Mouse (Mus musculus): ENCODE data around the gene Zfp207. TPM values are rescaled to one million over a fixed set of nuclear protein-coding genes. Genes with fewer than 3 reads are reported as not detected.
"Not testable (repeated sequence)": the region's sequence is repeated elsewhere in the genome, so short reads cannot be mapped to it uniquely, and the experiment has no call there.

Gene Zfp207
- polyA plus RNA-seq, 1 experiment from 2014 or later, result 163 TPM

DNA sequence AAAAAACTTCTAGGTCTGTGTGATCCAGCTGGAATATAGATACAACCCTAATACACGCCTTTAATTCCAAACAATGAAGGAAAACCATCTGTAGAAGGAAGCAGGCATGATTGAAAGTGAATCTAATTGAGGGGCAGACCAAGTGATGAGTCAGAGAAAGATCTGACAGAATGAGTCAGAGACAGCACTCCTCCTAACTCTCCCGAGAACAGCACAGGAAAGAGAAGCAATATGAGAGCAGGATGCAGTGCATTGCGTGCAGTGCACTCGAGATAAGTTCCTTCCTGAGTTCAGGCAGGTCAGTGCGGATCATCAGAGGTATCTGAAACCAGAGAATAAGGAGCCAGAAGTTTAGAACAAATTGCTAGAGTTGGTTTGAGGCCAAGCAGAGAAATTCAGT lies 34.0 kb downstream of the Zfp207 start:
- Histone ChIP-seq H3K4me1 (ENCODE audit: control insufficient read depth in 2 of 2, insufficient read depth in 2 of 2, low read length in 2 of 2) (no peaks in the 10 kb centered on the region), H3K36me3 (ENCODE audit: control insufficient read depth, insufficient read depth, low read length) (peaks cover 12% of the 10 kb centered on the region; the same call in 1 of the 2 replicates), H3K4me3 (ENCODE audit: control insufficient read depth in 1 of 2, insufficient read depth in 1 of 2, low read depth in 1 of 2, low read length in 2 of 2) (no peak overlapping the region), H3K27ac (replicated peaks in 1 of 2; ENCODE audit: control insufficient read depth in 1 of 2, insufficient read depth in 1 of 2, low read depth in 2 of 2, low read length in 2 of 2) (no peak overlapping the region), H3K9me3 (ENCODE audit: control insufficient read depth, low read length) (no peaks in the 10 kb centered on the region), H3K27me3 (ENCODE audit: control insufficient read depth, insufficient read depth, low read length) (no peaks in the 10 kb centered on the region), H3K9ac (ENCODE audit: low read length) (no peak overlapping the region), H3K4me2 (ENCODE audit: low read length) (no peak overlapping the region)
- ATAC-seq (ENCODE audit: insufficient number of reproducible peaks, insufficient read depth, low FRiP score, low read depth), result no peak
- 81% methylated on average over 5 of the region's 5 CpGs for WGBS

DNA sequence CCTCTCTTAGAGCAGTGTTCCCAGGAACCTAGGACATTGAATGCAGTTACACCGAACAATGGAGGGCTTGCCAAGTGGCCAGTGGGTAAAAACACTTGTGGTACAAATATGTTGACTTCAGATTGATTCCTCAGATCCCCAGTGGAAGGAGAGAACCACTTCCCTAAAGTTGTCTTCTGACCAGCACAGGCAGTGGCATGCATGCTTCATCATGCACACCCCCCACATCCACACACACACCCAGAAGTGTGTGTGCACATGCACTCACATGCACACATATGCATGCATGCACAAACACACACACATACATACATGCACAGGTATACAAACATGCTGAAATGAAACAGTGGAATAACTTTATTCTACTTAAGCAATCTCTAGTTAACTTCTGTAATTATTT lies 36.7 kb downstream of the Zfp207 start:
- Histone ChIP-seq H3K36me3 (ENCODE audit: control insufficient read depth, insufficient read depth, low read length) (peaks cover 8% of the 10 kb centered on the region; the same call in 1 of the 2 replicates), H3K4me3 (ENCODE audit: control insufficient read depth in 1 of 2, insufficient read depth in 1 of 2, low read depth in 1 of 2, low read length in 2 of 2) (no peak overlapping the region), H3K9ac (ENCODE audit: low read length) (no peak overlapping the region), H3K4me2 (ENCODE audit: low read length) (no peak overlapping the region), H3K9me3 (ENCODE audit: control insufficient read depth, low read length) (no peaks in the 10 kb centered on the region), H3K4me1 (ENCODE audit: control insufficient read depth in 2 of 2, insufficient read depth in 2 of 2, low read length in 2 of 2) (no peaks in the 10 kb centered on the region), H3K27ac (replicated peaks in 1 of 2; ENCODE audit: control insufficient read depth in 1 of 2, insufficient read depth in 1 of 2, low read depth in 2 of 2, low read length in 2 of 2) (no peak overlapping the region), H3K27me3 (ENCODE audit: control insufficient read depth, insufficient read depth, low read length) (no peaks in the 10 kb centered on the region)
- no peak for ATAC-seq (ENCODE audit: insufficient number of reproducible peaks, insufficient read depth, low FRiP score, low read depth)
- WGBS, result 96% methylated on average over 1 of the region's 1 CpGs

DNA sequence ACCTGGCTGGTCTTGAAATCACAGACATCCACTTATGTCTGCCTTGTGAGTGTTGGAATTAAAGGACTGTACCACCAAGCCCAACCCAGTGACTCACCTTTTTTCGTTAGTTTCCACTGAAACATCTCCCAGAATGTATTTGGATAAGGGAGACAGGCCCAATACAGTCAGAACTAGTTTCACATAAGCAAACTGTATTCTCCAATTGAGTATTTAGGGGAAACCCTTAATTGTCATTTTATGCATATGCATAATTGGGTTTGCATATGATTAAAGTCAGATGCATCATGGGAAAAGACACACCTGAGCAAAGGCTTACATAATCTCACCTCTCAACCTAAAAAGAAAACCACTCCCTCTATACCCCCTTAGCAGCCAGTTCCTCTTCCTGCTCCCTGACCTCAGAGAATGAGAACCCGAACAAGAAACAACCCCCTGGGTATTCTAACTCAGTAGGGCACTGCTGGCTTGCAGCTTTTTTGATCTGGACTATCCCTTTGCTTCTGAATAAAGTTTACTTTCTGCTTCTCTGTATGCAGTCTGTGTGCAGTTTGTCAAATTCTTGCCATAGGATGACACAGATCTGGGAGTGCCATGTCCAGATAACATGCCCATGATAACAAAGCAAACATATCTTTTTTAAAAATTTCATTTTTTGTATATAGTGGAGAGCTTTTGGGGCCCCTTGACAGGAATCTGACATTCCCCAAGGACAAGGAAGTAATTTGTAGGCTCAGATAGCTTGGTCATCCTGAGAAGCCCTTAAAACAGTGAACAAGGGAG lies 37.3 kb downstream of the Zfp207 start:
- ATAC-seq (ENCODE audit: insufficient number of reproducible peaks, insufficient read depth, low FRiP score, low read depth), result no peak
- Histone ChIP-seq H3K9me3 (ENCODE audit: control insufficient read depth, low read length) (no peaks in the 10 kb centered on the region), H3K27me3 (ENCODE audit: control insufficient read depth, insufficient read depth, low read length) (no peaks in the 10 kb centered on the region)

DNA sequence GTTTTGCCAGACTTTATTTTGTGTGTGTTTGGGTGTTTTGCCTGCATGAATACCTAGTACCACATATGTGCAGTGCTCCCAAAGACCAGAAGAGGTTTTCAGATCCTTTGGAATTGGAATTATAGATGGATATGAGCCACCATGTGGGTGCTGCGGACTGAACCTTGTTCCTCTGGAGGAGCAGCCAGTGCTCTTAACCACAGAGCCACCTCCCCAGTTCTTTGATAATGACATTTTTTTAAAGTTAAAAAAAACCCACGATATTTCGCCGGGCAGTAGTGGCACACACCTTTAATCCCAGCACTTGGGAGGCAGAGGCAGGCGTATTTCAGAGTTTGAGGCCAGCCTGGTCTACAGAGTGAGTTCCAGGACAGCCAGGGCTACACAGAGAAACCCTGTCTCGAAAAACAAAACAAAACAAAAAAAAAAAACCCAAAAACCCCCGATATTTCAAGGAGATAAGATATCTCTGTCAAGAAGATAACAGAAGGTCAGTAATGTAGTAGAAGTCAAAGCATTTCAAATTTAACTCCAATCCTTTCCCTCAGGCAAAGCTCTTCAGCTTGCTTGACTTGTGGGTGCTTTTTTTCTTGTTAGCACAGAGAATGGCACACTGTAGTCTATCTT lies 38.5 kb downstream of the Zfp207 start:
- Histone ChIP-seq H3K36me3 (ENCODE audit: control insufficient read depth, insufficient read depth, low read length) (no peaks in the 10 kb centered on the region), H3K4me2 (ENCODE audit: low read length) (no peak overlapping the region), H3K4me1 (ENCODE audit: control insufficient read depth in 2 of 2, insufficient read depth in 2 of 2, low read length in 2 of 2) (no peaks in the 10 kb centered on the region), H3K9ac (ENCODE audit: low read length) (no peak overlapping the region), H3K9me3 (ENCODE audit: control insufficient read depth, low read length) (no peaks in the 10 kb centered on the region), H3K27me3 (ENCODE audit: control insufficient read depth, insufficient read depth, low read length) (no peaks in the 10 kb centered on the region), H3K27ac (replicated peaks in 1 of 2; ENCODE audit: control insufficient read depth in 1 of 2, insufficient read depth in 1 of 2, low read depth in 2 of 2, low read length in 2 of 2) (no peak overlapping the region), H3K4me3 (ENCODE audit: control insufficient read depth in 1 of 2, insufficient read depth in 1 of 2, low read depth in 1 of 2, low read length in 2 of 2) (no peak overlapping the region)
- no peak for ATAC-seq (ENCODE audit: insufficient number of reproducible peaks, insufficient read depth, low FRiP score, low read depth)
- WGBS, result 68% methylated on average over 7 of the region's 7 CpGs

More for the DNA sequence above, 37.3 kb downstream of the Zfp207 start:
- no peak overlapping the region for H3K4me2 ChIP-seq (ENCODE audit: low read length)
- no peak overlapping the region for H3K27ac ChIP-seq (replicated peaks in 1 of 2; ENCODE audit: control insufficient read depth in 1 of 2, insufficient read depth in 1 of 2, low read depth in 2 of 2, low read length in 2 of 2)
- H3K36me3 ChIP-seq (ENCODE audit: control insufficient read depth, insufficient read depth, low read length), result peaks cover 1% of the 10 kb centered on the region; the same call in 1 of the 2 replicates
- H3K4me1 ChIP-seq (ENCODE audit: control insufficient read depth in 2 of 2, insufficient read depth in 2 of 2, low read length in 2 of 2), result no peaks in the 10 kb centered on the region
- H3K9ac ChIP-seq (ENCODE audit: low read length), result no peak overlapping the region
- no peak overlapping the region for H3K4me3 ChIP-seq (ENCODE audit: control insufficient read depth in 1 of 2, insufficient read depth in 1 of 2, low read depth in 1 of 2, low read length in 2 of 2)
- WGBS, result 59% methylated on average over 2 of the region's 2 CpGs

DNA sequence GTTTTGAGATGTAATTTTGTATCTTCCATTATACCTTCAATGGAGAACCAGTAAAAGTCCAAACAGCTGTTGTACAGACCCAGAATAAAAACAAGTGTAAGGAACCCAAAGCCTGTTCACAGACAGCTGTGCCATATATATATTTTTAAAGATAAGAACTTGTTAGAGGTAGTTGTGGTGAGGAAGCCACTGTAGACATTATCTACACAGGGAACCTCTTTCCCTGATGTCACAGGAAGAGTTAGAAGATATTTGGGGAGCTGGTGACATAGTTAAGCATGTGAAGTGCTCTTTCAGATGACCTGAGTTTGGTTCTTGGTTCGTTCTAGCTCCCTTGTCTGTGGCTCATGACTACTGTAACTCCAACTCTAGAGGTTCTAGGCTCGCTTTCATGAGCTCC lies 41.6 kb downstream of the Zfp207 start:
- Histone ChIP-seq H3K27ac (replicated peaks in 1 of 2; ENCODE audit: control insufficient read depth in 1 of 2, insufficient read depth in 1 of 2, low read depth in 2 of 2, low read length in 2 of 2) (no peak overlapping the region), H3K4me3 (ENCODE audit: control insufficient read depth in 1 of 2, insufficient read depth in 1 of 2, low read depth in 1 of 2, low read length in 2 of 2) (no peak overlapping the region), H3K27me3 (ENCODE audit: control insufficient read depth, insufficient read depth, low read length) (no peaks in the 10 kb centered on the region), H3K4me1 (ENCODE audit: control insufficient read depth in 2 of 2, insufficient read depth in 2 of 2, low read length in 2 of 2) (peaks cover 1 to 4% of the 10 kb centered on the region in 2 experiments; a peak in 3 of 4 replicates), H3K4me2 (ENCODE audit: low read length) (no peak overlapping the region), H3K9me3 (ENCODE audit: control insufficient read depth, low read length) (no peaks in the 10 kb centered on the region), H3K36me3 (ENCODE audit: control insufficient read depth, insufficient read depth, low read length) (no peaks in the 10 kb centered on the region), H3K9ac (ENCODE audit: low read length) (no peak overlapping the region)
- 71% methylated on average over 2 of the region's 2 CpGs for WGBS
- no peak for ATAC-seq (ENCODE audit: insufficient number of reproducible peaks, insufficient read depth, low FRiP score, low read depth)

DNA sequence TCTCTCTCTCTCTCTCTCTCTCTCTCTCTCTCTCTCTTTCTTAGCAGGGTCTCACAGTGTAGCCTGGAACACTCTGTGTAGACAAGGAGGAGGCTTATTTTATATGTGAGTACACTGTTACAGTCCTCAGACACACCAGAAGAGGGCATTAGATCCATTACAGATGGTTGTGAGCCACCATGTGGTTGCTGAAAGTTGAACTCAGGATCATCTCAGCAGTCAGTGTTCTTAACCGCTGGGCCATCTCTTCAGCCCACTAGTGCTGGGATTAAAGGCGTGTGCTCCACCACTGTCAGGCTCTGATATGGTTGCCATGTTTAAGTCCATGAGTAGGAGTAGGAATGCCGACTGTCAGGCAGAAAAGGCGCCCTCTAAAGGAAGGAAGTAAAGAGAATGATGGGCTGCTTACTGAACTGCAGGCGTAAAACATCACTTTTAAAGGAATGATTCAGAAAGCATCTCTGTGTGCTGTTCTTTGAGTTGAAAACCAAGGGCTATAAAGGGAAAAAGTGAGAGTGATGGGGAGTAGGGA lies 42.2 kb downstream of the Zfp207 start:
- no peaks in the 10 kb centered on the region for H3K9me3 ChIP-seq (ENCODE audit: control insufficient read depth, low read length)
- no peaks in the 10 kb centered on the region for H3K36me3 ChIP-seq (ENCODE audit: control insufficient read depth, insufficient read depth, low read length)
- H3K4me2 ChIP-seq (ENCODE audit: low read length), result no peak overlapping the region
- H3K4me3 ChIP-seq (ENCODE audit: control insufficient read depth in 1 of 2, insufficient read depth in 1 of 2, low read depth in 1 of 2, low read length in 2 of 2), result no peak overlapping the region
- no peak overlapping the region for H3K27ac ChIP-seq (replicated peaks in 1 of 2; ENCODE audit: control insufficient read depth in 1 of 2, insufficient read depth in 1 of 2, low read depth in 2 of 2, low read length in 2 of 2)
- peaks cover 3 to 8% of the 10 kb centered on the region in 2 experiments; a peak in 3 of 4 replicates for H3K4me1 ChIP-seq (ENCODE audit: control insufficient read depth in 2 of 2, insufficient read depth in 2 of 2, low read length in 2 of 2)
- H3K27me3 ChIP-seq (ENCODE audit: control insufficient read depth, insufficient read depth, low read length), result no peaks in the 10 kb centered on the region
- ATAC-seq (ENCODE audit: insufficient number of reproducible peaks, insufficient read depth, low FRiP score, low read depth), result no peak
- WGBS, result 55% methylated on average over 5 of the region's 5 CpGs
- no peak overlapping the region for H3K9ac ChIP-seq (ENCODE audit: low read length)

DNA sequence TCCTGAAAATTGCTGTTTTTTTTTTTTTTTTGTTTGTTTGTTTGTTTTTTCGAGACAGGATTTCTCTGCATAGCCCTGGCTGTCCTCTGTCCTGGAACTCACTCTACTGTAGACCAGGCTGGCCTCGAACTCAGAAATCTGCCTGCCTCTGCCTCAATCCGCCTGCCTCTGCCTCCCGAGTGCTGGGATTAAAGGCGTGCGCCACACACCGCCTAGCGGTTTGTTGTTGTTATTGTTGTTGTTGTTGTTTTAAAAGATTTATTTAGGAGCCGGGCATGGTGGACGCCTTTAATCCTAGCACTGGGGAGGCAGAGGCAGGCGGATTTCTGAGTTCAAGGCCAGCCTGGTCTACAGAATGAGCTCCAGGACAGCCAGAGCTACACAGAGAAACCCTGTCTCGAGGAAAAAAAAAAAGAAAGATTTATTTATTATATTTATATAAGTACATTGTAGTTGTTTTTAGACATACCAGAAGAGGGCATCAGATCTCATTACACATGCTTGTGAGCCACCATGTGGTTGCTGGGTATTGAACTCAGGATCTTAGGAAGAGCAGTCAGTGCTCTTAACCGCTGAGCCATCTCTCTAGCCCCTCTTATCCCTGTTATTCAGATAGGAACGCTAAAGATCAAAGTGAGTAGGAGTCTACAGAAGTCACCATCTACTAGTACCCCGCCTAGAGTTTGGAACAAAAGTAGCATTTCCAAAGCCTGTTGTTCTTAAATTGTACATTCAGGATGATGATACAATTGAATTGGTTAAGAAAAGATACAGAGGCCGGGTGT lies 43.1 kb downstream of the Zfp207 start:
- not testable (repeated sequence) for H3K27me3 ChIP-seq (ENCODE audit: control insufficient read depth, insufficient read depth, low read length); H3K4me2 ChIP-seq (ENCODE audit: low read length); H3K27ac ChIP-seq (replicated peaks in 1 of 2; ENCODE audit: control insufficient read depth in 1 of 2, insufficient read depth in 1 of 2, low read depth in 2 of 2, low read length in 2 of 2); H3K4me1 ChIP-seq (ENCODE audit: control insufficient read depth in 2 of 2, insufficient read depth in 2 of 2, low read length in 2 of 2); H3K36me3 ChIP-seq (ENCODE audit: control insufficient read depth, insufficient read depth, low read length); H3K9ac ChIP-seq (ENCODE audit: low read length); H3K9me3 ChIP-seq (ENCODE audit: control insufficient read depth, low read length); H3K4me3 ChIP-seq (ENCODE audit: control insufficient read depth in 1 of 2, insufficient read depth in 1 of 2, low read depth in 1 of 2, low read length in 2 of 2); ATAC-seq (ENCODE audit: insufficient number of reproducible peaks, insufficient read depth, low FRiP score, low read depth)
- WGBS, result 74% methylated on average over 16 of the region's 16 CpGs

All from heart, embryonic 14.5 days (tissue).